Mouse (Mus musculus) thymus, adult 2 months (tissue): Measurements from ENCODE around the gene Exosc5. TPM values are rescaled to one million over a fixed set of nuclear protein-coding genes. Genes with fewer than 3 reads are reported as not detected.
A peak's percentile ranks its signal among the peaks of the same experiment; 100 is the strongest.

Source experiments
- DNase-seq: peaks from one replicate; pipeline ENCODE4 v3.0.0; 2021
- H3K27ac ChIP-seq: fragments of 200-500 bp; 2 replicates; pipeline ENCODE4 v1.5.1; 2012; ENCODE audit warnings: low read length, control low read depth; ENCODE audit not compliant: control insufficient read depth, insufficient read depth
- H3K27me3 ChIP-seq: fragments of 200-500 bp; 2 replicates; pipeline ENCODE4 v1.6.1; 2012; ENCODE audit warnings: mild to moderate bottlenecking, low read length, moderate library complexity, mixed read lengths; ENCODE audit not compliant: control insufficient read depth, insufficient read depth
- H3K36me3 ChIP-seq: fragments of 200-500 bp; 2 replicates; pipeline ENCODE4 v1.6.1; 2012; ENCODE audit warnings: mild to moderate bottlenecking, low read length, moderate library complexity; ENCODE audit not compliant: control insufficient read depth, insufficient read depth
- H3K4me1 ChIP-seq: fragments of 200-500 bp; replicated peaks from 2 replicates; pipeline ENCODE4 v1.6.1; 2012; ENCODE audit warnings: low read length; ENCODE audit not compliant: control insufficient read depth, insufficient read depth
- H3K4me3 ChIP-seq: fragments of 200-500 bp; 2 replicates; pipeline ENCODE4 v1.5.1; 2012; ENCODE audit warnings: mild to moderate bottlenecking, low read length, control low read depth, moderate library complexity; ENCODE audit not compliant: control insufficient read depth, insufficient read depth
- CTCF ChIP-seq: fragments of 200-500 bp; IDR thresholded peaks from 2 replicates; pipeline ENCODE4 v1.5.1; 2012; ENCODE audit warnings: mild to moderate bottlenecking, control low read depth, low read length, moderate library complexity, borderline replicate concordance; ENCODE audit not compliant: control insufficient read depth, poor library complexity, insufficient read depth; ENCODE audit errors: extremely low read depth
- POLR2A ChIP-seq: fragments of 200-500 bp; IDR thresholded peaks from 2 replicates; pipeline ENCODE4 v1.6.1; 2012; ENCODE audit warnings: mild to moderate bottlenecking, low read length, control low read depth, moderate library complexity; ENCODE audit not compliant: control insufficient read depth, poor library complexity, insufficient read depth; ENCODE audit errors: extremely low read depth
- WGBS: fragments of 180-500 bp; shearing (Covaris S2); methylation state at CpG from one replicate; pipeline ENCODE4 v1.1.7; 2018; 5-methylcytosine and 5-hydroxymethylcytosine counted together
- polyA plus RNA-seq: library from polyadenylated mRNA; depleted of rRNA; stranded (reverse); fragments of >200 nt; gene quantifications from 2 replicates; pipeline ENCODE4 v1.2.3, GENCODE M21; 2012

Gene Exosc5
- polyA plus RNA-seq, 1 experiment: 146 TPM

GRCm38 (mm10) chr7:25617376-25618160, 41.4 kb upstream of the Exosc5 start:
- 92% methylated on average over 10 of the region's 10 CpGs for WGBS
- Histone ChIP-seq H3K4me1 (peaks cover 2% of the 10 kb centered on the region; the same call in 1 of the 2 replicates), H3K27me3 (no peaks in the 10 kb centered on the region), H3K27ac (no peak overlapping the region), H3K4me3 (no peak overlapping the region), H3K36me3 (no peaks in the 10 kb centered on the region)
- TF ChIP-seq CTCF (no peak), POLR2A (no peak)
- DNase-seq: no peak

- Histone ChIP-seq H3K4me1 (peaks cover 2% of the 10 kb centered on the region; the same call in 1 of the 2 replicates), H3K27me3 (no peaks in the 10 kb centered on the region), H3K27ac (no peak within 1 kb of the TSS), H3K4me3 (peak within 1 kb of the TSS; percentile 80), H3K36me3 (no peaks in the 10 kb centered on the region)
- TF ChIP-seq POLR2A (peak; percentile 49; the same call in 1 of the 2 replicates), CTCF (peak; percentile 52; the same call in 1 of the 2 replicates)
- 2% methylated on average over 53 of the region's 53 CpGs for WGBS
- DNase-seq: peak; percentile 94
Measured at GRCm38 (mm10) chr7:25618865-25619721, 39.9 kb upstream of the Exosc5 start, which contains the start of gene Dmac2. Gene Dmac2, plus strand, starts transcription at chr7:25619414.

- 28% methylated on average over 5 of the region's 5 CpGs for WGBS
- no peak for TF ChIP-seq POLR2A
- no peak for TF ChIP-seq CTCF
- peak overlapping the region; percentile 80 for H3K4me3 ChIP-seq
Measured at GRCm38 (mm10) chr7:25619722-25619991, 39.3 kb upstream of the Exosc5 start.

GRCm38 (mm10) chr7:25620101-25620500, 38.9 kb upstream of the Exosc5 start:
- H3K4me1 ChIP-seq: peaks cover 2% of the 10 kb centered on the region; the same call in 1 of the 2 replicates
- H3K27me3 ChIP-seq: no peaks in the 10 kb centered on the region
- no peaks in the 10 kb centered on the region for H3K36me3 ChIP-seq
- H3K4me3 ChIP-seq: no peak overlapping the region
- 96% methylated on average over 5 of the region's 5 CpGs for WGBS
- DNase-seq: no peak
- no peak for TF ChIP-seq CTCF
- TF ChIP-seq POLR2A: no peak
- H3K27ac ChIP-seq: no peak overlapping the region

More at GRCm38 (mm10) chr7:25619722-25619991, 39.3 kb upstream of the Exosc5 start:
- no peak overlapping the region for H3K27ac ChIP-seq
- no peaks in the 10 kb centered on the region for H3K36me3 ChIP-seq
- DNase-seq: no peak
- H3K27me3 ChIP-seq: no peaks in the 10 kb centered on the region
- H3K4me1 ChIP-seq: peaks cover 2% of the 10 kb centered on the region; the same call in 1 of the 2 replicates

- WGBS: 95% methylated on average over 11 of the region's 11 CpGs
Measured at GRCm38 (mm10) chr7:25620751-25621150, 38.2 kb upstream of the Exosc5 start.

GRCm38 (mm10) chr7:25623857-25624370, 35.0 kb upstream of the Exosc5 start:
- peaks cover 22% of the 10 kb centered on the region for H3K4me1 ChIP-seq
- no peak overlapping the region for H3K4me3 ChIP-seq
- no peaks in the 10 kb centered on the region for H3K27me3 ChIP-seq
- no peak for DNase-seq
- H3K36me3 ChIP-seq: no peaks in the 10 kb centered on the region
- no peak overlapping the region for H3K27ac ChIP-seq
- TF ChIP-seq POLR2A (no peak), CTCF (no peak)
- 98% methylated on average over 11 of the region's 11 CpGs for WGBS

More at GRCm38 (mm10) chr7:25620751-25621150, 38.2 kb upstream of the Exosc5 start:
- no peaks in the 10 kb centered on the region for H3K36me3 ChIP-seq
- H3K27ac ChIP-seq: no peak overlapping the region
- no peak overlapping the region for H3K4me3 ChIP-seq
- H3K27me3 ChIP-seq: no peaks in the 10 kb centered on the region
- no peak for DNase-seq
- TF ChIP-seq CTCF (no peak), POLR2A (no peak)
- H3K4me1 ChIP-seq: peaks cover 2% of the 10 kb centered on the region; the same call in 1 of the 2 replicates
